Mouse (Mus musculus): ENCODE data around the gene Fbxo36. TPM values are rescaled to one million over a fixed set of nuclear protein-coding genes. Genes with fewer than 3 reads are reported as not detected.

Fbxo36 gene
- polyA plus RNA-seq, 1 experiment from 2014 or later: 10.2 TPM

GRCm38 (mm10) chr1:84851512-84852235, 12.0 kb downstream of the Fbxo36 start:
- DNase-seq (ENCODE audit: low spot score) (peak; percentile 40), ATAC-seq (ENCODE audit: low FRiP score, low TSS enrichment) (peak; percentile 84)
- Histone ChIP-seq H3K36me3 (ENCODE audit: control insufficient read depth, insufficient read depth, low read length) (no peaks in the 10 kb centered on the region), H3K9ac (ENCODE audit: low read length) (no peak overlapping the region), H3K4me2 (replicated peaks; ENCODE audit: low read depth) (no peak overlapping the region), H3K27me3 (ENCODE audit: control insufficient read depth, insufficient read depth, low read length) (no peaks in the 10 kb centered on the region), H3K9me3 (ENCODE audit: control insufficient read depth, low read length) (no peaks in the 10 kb centered on the region), H3K4me3 (ENCODE audit: low read depth, low read length) (no peak overlapping the region), H3K27ac (replicated peaks) (no peak overlapping the region), H3K4me1 (replicated peaks; ENCODE audit: control insufficient read depth, insufficient read depth) (no peaks in the 10 kb centered on the region)
- 33% methylated on average over 9 of the region's 9 CpGs for WGBS
- TF ChIP-seq CTCF (IDR thresholded peaks at IDR 0.05; ENCODE audit: low read depth): no peak
- TF ChIP-seq EP300 (optimal IDR thresholded peaks at IDR 0.05): no peak

DNA sequence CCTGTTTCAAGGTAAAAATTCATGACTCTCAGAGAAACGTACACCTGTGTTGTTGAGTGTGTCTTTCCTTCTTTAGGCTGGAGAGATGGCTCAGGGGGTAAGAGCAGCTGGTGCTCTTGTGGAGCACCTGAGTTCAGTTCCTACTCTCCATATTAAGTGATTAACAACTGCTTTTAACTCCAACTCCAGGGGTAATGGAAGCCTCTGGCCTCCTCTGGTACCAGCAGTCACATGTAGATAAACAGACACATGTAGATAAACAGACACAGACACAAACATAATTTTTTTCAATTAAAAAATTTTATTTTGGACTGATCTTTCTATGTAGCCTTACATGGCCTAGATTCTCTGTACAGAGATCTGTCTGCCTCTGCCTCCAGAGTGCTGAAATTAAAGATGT, 14.1 kb downstream of the Fbxo36 start:
- Histone ChIP-seq H3K27me3 (ENCODE audit: control insufficient read depth, insufficient read depth, low read length) (no peaks in the 10 kb centered on the region), H3K9me3 (ENCODE audit: control insufficient read depth, low read length) (no peaks in the 10 kb centered on the region), H3K4me3 (ENCODE audit: low read depth, low read length) (no peak overlapping the region), H3K27ac (replicated peaks) (no peak overlapping the region), H3K4me1 (replicated peaks; ENCODE audit: control insufficient read depth, insufficient read depth) (no peaks in the 10 kb centered on the region), H3K4me2 (replicated peaks; ENCODE audit: low read depth) (no peak overlapping the region), H3K9ac (ENCODE audit: low read length) (no peak overlapping the region), H3K36me3 (ENCODE audit: control insufficient read depth, insufficient read depth, low read length) (no peaks in the 10 kb centered on the region)
- WGBS: 73% methylated on average over 1 of the region's 1 CpGs
- no peak for DNase-seq (ENCODE audit: low spot score)
- TF ChIP-seq CTCF (IDR thresholded peaks at IDR 0.05; ENCODE audit: low read depth) (no peak), EP300 (optimal IDR thresholded peaks at IDR 0.05) (no peak)
- no peak for ATAC-seq (ENCODE audit: low FRiP score, low TSS enrichment)

DNA sequence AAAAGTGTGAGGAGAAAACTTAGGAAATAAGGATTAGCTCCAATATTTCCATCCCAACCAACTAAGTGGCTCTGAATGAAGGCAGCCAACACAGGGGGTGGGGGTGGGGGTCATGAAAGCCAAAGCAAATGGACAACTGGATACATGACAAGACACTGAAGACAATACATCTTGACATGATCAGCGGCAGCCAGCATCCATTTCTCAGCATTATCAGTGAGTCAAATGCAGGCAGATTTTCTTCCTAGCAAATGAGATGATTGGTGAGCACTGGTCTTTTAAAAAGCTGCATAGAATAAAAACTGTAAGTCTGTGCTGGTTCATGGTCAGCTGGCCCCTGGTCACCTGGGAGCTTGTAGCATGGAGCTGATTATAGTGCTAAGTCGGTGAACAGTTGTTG, 15.3 kb downstream of the Fbxo36 start:
- DNase-seq (ENCODE audit: low spot score) (no peak), ATAC-seq (ENCODE audit: low FRiP score, low TSS enrichment) (no peak)
- no peak overlapping the region for H3K9ac ChIP-seq (ENCODE audit: low read length)
- H3K36me3 ChIP-seq (ENCODE audit: control insufficient read depth, insufficient read depth, low read length): no peaks in the 10 kb centered on the region
- WGBS: 80% methylated on average over 2 of the region's 2 CpGs
- no peaks in the 10 kb centered on the region for H3K9me3 ChIP-seq (ENCODE audit: control insufficient read depth, low read length)
- H3K4me1 ChIP-seq (replicated peaks; ENCODE audit: control insufficient read depth, insufficient read depth): no peaks in the 10 kb centered on the region
- no peak overlapping the region for H3K4me3 ChIP-seq (ENCODE audit: low read depth, low read length)
- no peak overlapping the region for H3K4me2 ChIP-seq (replicated peaks; ENCODE audit: low read depth)
- no peaks in the 10 kb centered on the region for H3K27me3 ChIP-seq (ENCODE audit: control insufficient read depth, insufficient read depth, low read length)
- no peak overlapping the region for H3K27ac ChIP-seq (replicated peaks)
- no peak for TF ChIP-seq EP300 (optimal IDR thresholded peaks at IDR 0.05)
- TF ChIP-seq CTCF (IDR thresholded peaks at IDR 0.05; ENCODE audit: low read depth): no peak

- WGBS: 65% methylated on average over 2 of the region's 2 CpGs
- H3K36me3 ChIP-seq (ENCODE audit: control insufficient read depth, insufficient read depth, low read length): no peaks in the 10 kb centered on the region
- H3K4me1 ChIP-seq (replicated peaks; ENCODE audit: control insufficient read depth, insufficient read depth): no peaks in the 10 kb centered on the region
- no peak for DNase-seq (ENCODE audit: low spot score)
- H3K9ac ChIP-seq (ENCODE audit: low read length): no peak overlapping the region
- H3K4me2 ChIP-seq (replicated peaks; ENCODE audit: low read depth): no peak overlapping the region
- H3K27ac ChIP-seq (replicated peaks): no peak overlapping the region
- H3K9me3 ChIP-seq (ENCODE audit: control insufficient read depth, low read length): no peaks in the 10 kb centered on the region
- H3K4me3 ChIP-seq (ENCODE audit: low read depth, low read length): no peak overlapping the region
- ATAC-seq (ENCODE audit: low FRiP score, low TSS enrichment): no peak
- no peaks in the 10 kb centered on the region for H3K27me3 ChIP-seq (ENCODE audit: control insufficient read depth, insufficient read depth, low read length)
- TF ChIP-seq CTCF (IDR thresholded peaks at IDR 0.05; ENCODE audit: low read depth): no peak
- TF ChIP-seq EP300 (optimal IDR thresholded peaks at IDR 0.05): no peak
Measured at GRCm38 (mm10) chr1:84855756-84856155, 16.1 kb downstream of the Fbxo36 start.

GRCm38 (mm10) chr1:84859597-84859996, 20.0 kb downstream of the Fbxo36 start:
- Histone ChIP-seq H3K4me1 (replicated peaks; ENCODE audit: control insufficient read depth, insufficient read depth) (no peaks in the 10 kb centered on the region), H3K27me3 (ENCODE audit: control insufficient read depth, insufficient read depth, low read length) (no peaks in the 10 kb centered on the region), H3K9me3 (ENCODE audit: control insufficient read depth, low read length) (no peaks in the 10 kb centered on the region), H3K4me3 (ENCODE audit: low read depth, low read length) (no peak overlapping the region), H3K4me2 (replicated peaks; ENCODE audit: low read depth) (no peak overlapping the region), H3K36me3 (ENCODE audit: control insufficient read depth, insufficient read depth, low read length) (no peaks in the 10 kb centered on the region), H3K27ac (replicated peaks) (no peak overlapping the region), H3K9ac (ENCODE audit: low read length) (no peak overlapping the region)
- TF ChIP-seq CTCF (IDR thresholded peaks at IDR 0.05; ENCODE audit: low read depth) (no peak), EP300 (optimal IDR thresholded peaks at IDR 0.05) (no peak)
- DNase-seq (ENCODE audit: low spot score) (no peak), ATAC-seq (ENCODE audit: low FRiP score, low TSS enrichment) (no peak)
- 79% methylated on average over 6 of the region's 6 CpGs for WGBS

- no peak overlapping the region for H3K4me3 ChIP-seq (ENCODE audit: low read depth, low read length)
- no peak overlapping the region for H3K4me2 ChIP-seq (replicated peaks; ENCODE audit: low read depth)
- ATAC-seq (ENCODE audit: low FRiP score, low TSS enrichment) (no peak), DNase-seq (ENCODE audit: low spot score) (no peak)
- H3K4me1 ChIP-seq (replicated peaks; ENCODE audit: control insufficient read depth, insufficient read depth): no peaks in the 10 kb centered on the region
- 64% methylated on average over 10 of the region's 10 CpGs for WGBS
- H3K36me3 ChIP-seq (ENCODE audit: control insufficient read depth, insufficient read depth, low read length): no peaks in the 10 kb centered on the region
- no peaks in the 10 kb centered on the region for H3K9me3 ChIP-seq (ENCODE audit: control insufficient read depth, low read length)
- TF ChIP-seq CTCF (IDR thresholded peaks at IDR 0.05; ENCODE audit: low read depth) (no peak), EP300 (optimal IDR thresholded peaks at IDR 0.05) (no peak)
- no peaks in the 10 kb centered on the region for H3K27me3 ChIP-seq (ENCODE audit: control insufficient read depth, insufficient read depth, low read length)
- no peak overlapping the region for H3K9ac ChIP-seq (ENCODE audit: low read length)
- no peak overlapping the region for H3K27ac ChIP-seq (replicated peaks)
Measured at GRCm38 (mm10) chr1:84860360-84861254, 21.0 kb downstream of the Fbxo36 start.
